Mouse (Mus musculus): ENCODE results near the gene Slc39a13. TPM values are rescaled to one million over a fixed set of nuclear protein-coding genes. Genes with fewer than 3 reads are reported as not detected.

Slc39a13 gene
- 13.6 and 25.4 TPM in 2 replicates for polyA plus RNA-seq (2012; ENCODE audit: low replicate concordance)

GRCm38 (mm10) chr2:91070076-91070800, at the start of gene Slc39a13:
Gene Slc39a13 (minus strand): TSS chr2:91070417.

GRCm38 (mm10) chr2:91117585-91118275, 47.5 kb upstream of the Slc39a13 start, which contains the start of gene Mybpc3:
Gene Mybpc3 (plus strand): TSS chr2:91118144.

GRCm38 (mm10) chr2:91081775-91082695, 11.8 kb upstream of the Slc39a13 start, which contains the start of gene Spi1:
Gene Spi1 (plus strand): TSS chr2:91082390.

GRCm38 (mm10) chr2:91053934-91054382, 16.3 kb downstream of the Slc39a13 start, which contains the start of gene Psmc3:
Gene Psmc3 (plus strand): TSS chr2:91054009.

GRCm38 (mm10) chr2:91035385-91035784, 34.8 kb downstream of the Slc39a13 start, which contains the start of gene Rapsn:
Gene Rapsn (plus strand): TSS chr2:91035620.

Other genes starting within 250 kb of the Slc39a13 start
- 7.2 and 15.7 TPM in 2 replicates for gene Mtch2, start 223.3 kb downstream of the Slc39a13 start, polyA plus RNA-seq (2012; ENCODE audit: low replicate concordance)
- 5.1 and 9.9 TPM in 2 replicates for gene C1qtnf4, start 184.6 kb downstream of the Slc39a13 start, polyA plus RNA-seq (2012; ENCODE audit: low replicate concordance)
- gene Kbtbd4, start 165.7 kb downstream of the Slc39a13 start, polyA plus RNA-seq (2012; ENCODE audit: low replicate concordance), result 1.4 and 7.7 TPM in 2 replicates
- 39.0 and 60.7 TPM in 2 replicates for gene Ndufs3, start 165.6 kb downstream of the Slc39a13 start, polyA plus RNA-seq (2012; ENCODE audit: low replicate concordance)
- 48.6 and 93.5 TPM in 2 replicates for gene Celf1, start 130.0 kb downstream of the Slc39a13 start, polyA plus RNA-seq (2012; ENCODE audit: low replicate concordance)
- gene Rapsn, start 34.8 kb downstream of the Slc39a13 start, polyA plus RNA-seq (2012; ENCODE audit: low replicate concordance), result 0.19 and 0.36 TPM in 2 replicates
- 50.2 and 74.8 TPM in 2 replicates for gene Psmc3, start 16.4 kb downstream of the Slc39a13 start, polyA plus RNA-seq (2012; ENCODE audit: low replicate concordance)
- gene Spi1, start 12.0 kb upstream of the Slc39a13 start, polyA plus RNA-seq (2012; ENCODE audit: low replicate concordance), result 25.7 and 55.7 TPM in 2 replicates
- 0.06 and 0.17 TPM in 2 replicates for gene Mybpc3, start 47.7 kb upstream of the Slc39a13 start, polyA plus RNA-seq (2012; ENCODE audit: low replicate concordance)
- 5.4 and 8.6 TPM in 2 replicates for gene Madd, start 113.4 kb upstream of the Slc39a13 start, polyA plus RNA-seq (2012; ENCODE audit: low replicate concordance)
- 8.0 and 13.7 TPM in 2 replicates for gene Nr1h3, start 132.4 kb upstream of the Slc39a13 start, polyA plus RNA-seq (2012; ENCODE audit: low replicate concordance)
- gene Acp2, start 132.5 kb upstream of the Slc39a13 start, polyA plus RNA-seq (2012; ENCODE audit: low replicate concordance), result 3.0 and 18.6 TPM in 2 replicates
- gene Ddb2, start 166.6 kb upstream of the Slc39a13 start, polyA plus RNA-seq (2012; ENCODE audit: low replicate concordance), result 0.79 and 0.96 TPM in 2 replicates
- 0.63 and 3.1 TPM in 2 replicates for gene Pacsin3, start 185.5 kb upstream of the Slc39a13 start, polyA plus RNA-seq (2012; ENCODE audit: low replicate concordance)
- gene Arfgap2, start 194.6 kb upstream of the Slc39a13 start, polyA plus RNA-seq (2012; ENCODE audit: low replicate concordance), result 7.9 and 37.0 TPM in 2 replicates